Mouse (Mus musculus) forebrain, postnatal 0 days (tissue): ENCODE data around the gene Ccl26. TPM values are rescaled to one million over a fixed set of nuclear protein-coding genes. Genes with fewer than 3 reads are reported as not detected.

Source experiments
- ATAC-seq: fragments of 200-750 bp; cut with Nextera tagmentation; 2 replicates; pipeline ENCODE4 v1.8.0; 2017; ENCODE audit warnings: mild to moderate bottlenecking, moderate library complexity
- DNase-seq: peaks from one replicate; pipeline ENCODE4 v3.0.0-alpha.2; 2015
- H3K27ac ChIP-seq: fragments of 300-500 bp; sonication (generic); 2 replicates; pipeline ENCODE4 v1.5.1; 2014; ENCODE audit warnings: low read depth, mild to moderate bottlenecking, antibody characterized with exemption, low read length, moderate library complexity, mixed read lengths
- H3K27me3 ChIP-seq: fragments of 300-500 bp; sonication (generic); 2 replicates; pipeline ENCODE4 v1.6.1; 2014; ENCODE audit warnings: mild to moderate bottlenecking, low read length, mixed read lengths; ENCODE audit not compliant: insufficient read depth
- H3K36me3 ChIP-seq: fragments of 300-500 bp; sonication (generic); 2 replicates; pipeline ENCODE4 v1.6.1; 2014; ENCODE audit warnings: mild to moderate bottlenecking, moderate library complexity; ENCODE audit not compliant: insufficient read depth
- H3K4me1 ChIP-seq: fragments of 300-500 bp; sonication (generic); 2 replicates; pipeline ENCODE4 v1.6.1; 2014; ENCODE audit warnings: antibody characterized with exemption; ENCODE audit not compliant: insufficient read depth
- H3K4me2 ChIP-seq: fragments of 300-500 bp; sonication (generic); 2 replicates; pipeline ENCODE4 v1.6.1; 2014; ENCODE audit warnings: low read depth, mild to moderate bottlenecking, moderate library complexity
- H3K4me3 ChIP-seq: fragments of 300-500 bp; sonication (generic); 2 replicates; pipeline ENCODE4 v1.5.1; 2014; ENCODE audit warnings: low read depth, low read length, mixed read lengths
- H3K9ac ChIP-seq: fragments of 300-500 bp; sonication (generic); 2 replicates; pipeline ENCODE4 v1.6.1; 2014; ENCODE audit warnings: mild to moderate bottlenecking
- H3K9me3 ChIP-seq: fragments of 300-500 bp; sonication (generic); 2 replicates; pipeline ENCODE4 v1.6.1; 2016; ENCODE audit warnings: low read length
- CTCF ChIP-seq: sonication (generic); IDR thresholded peaks from 2 replicates; pipeline ENCODE4 v1.5.1; 2016; ENCODE audit warnings: antibody characterized with exemption, control low read depth, low read depth
- WGBS: fragments of 180-500 bp; shearing (Covaris S2); extraction: QIAGEN DNeasy Blood & Tissue Kit; methylation state at CpG from one replicate; pipeline ENCODE4 v1.1.7; 2014; 5-methylcytosine and 5-hydroxymethylcytosine counted together
- polyA plus RNA-seq: library from polyadenylated mRNA; unstranded; fragments of >200 nt; fragmentation: Nextera tagmentation; extraction: Ambion mirVana; gene quantifications from 2 replicates; pipeline ENCODE4 v1.2.1, GENCODE M21; 2015
- total RNA-seq: library from RNA; depleted of rRNA; stranded (reverse); fragments of >200 nt; gene quantifications from 2 replicates; pipeline ENCODE4 v1.2.3, GENCODE M21; 2014

Ccl26 gene
- total and polyA plus RNA-seq, 2 experiments from 2014 or later: not detected

DNA sequence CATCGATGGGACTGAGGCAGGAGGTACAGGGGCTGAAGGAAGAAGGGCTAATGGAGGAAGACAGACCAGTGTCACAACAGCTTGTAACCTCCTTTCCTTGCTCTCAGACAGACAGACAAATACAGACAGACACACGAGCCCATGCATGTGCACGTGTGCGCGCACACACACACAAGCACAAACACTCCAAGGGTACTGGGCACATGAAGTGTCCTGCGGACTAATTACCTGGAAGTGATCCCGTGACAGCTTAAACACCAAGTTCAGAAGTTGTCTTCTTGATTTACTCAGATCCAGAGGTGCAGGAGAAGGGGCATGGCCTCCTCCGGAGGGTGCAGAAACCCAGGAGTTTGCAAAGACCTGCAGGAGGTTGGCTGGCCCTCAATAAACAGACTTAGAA lies 22.3 kb upstream of the Ccl26 start:
- no peaks in the 10 kb centered on the region for H3K9me3 ChIP-seq
- ATAC-seq (no peak), DNase-seq (no peak)
- no peak for TF ChIP-seq CTCF
- 93% methylated on average over 8 of the region's 8 CpGs for WGBS
- H3K4me2 ChIP-seq: no peak overlapping the region
- H3K27me3 ChIP-seq: no peaks in the 10 kb centered on the region
- H3K9ac ChIP-seq: no peak overlapping the region
- no peak overlapping the region for H3K27ac ChIP-seq
- H3K4me1 ChIP-seq: no peaks in the 10 kb centered on the region
- H3K36me3 ChIP-seq: no peaks in the 10 kb centered on the region
- H3K4me3 ChIP-seq: no peak overlapping the region

DNA sequence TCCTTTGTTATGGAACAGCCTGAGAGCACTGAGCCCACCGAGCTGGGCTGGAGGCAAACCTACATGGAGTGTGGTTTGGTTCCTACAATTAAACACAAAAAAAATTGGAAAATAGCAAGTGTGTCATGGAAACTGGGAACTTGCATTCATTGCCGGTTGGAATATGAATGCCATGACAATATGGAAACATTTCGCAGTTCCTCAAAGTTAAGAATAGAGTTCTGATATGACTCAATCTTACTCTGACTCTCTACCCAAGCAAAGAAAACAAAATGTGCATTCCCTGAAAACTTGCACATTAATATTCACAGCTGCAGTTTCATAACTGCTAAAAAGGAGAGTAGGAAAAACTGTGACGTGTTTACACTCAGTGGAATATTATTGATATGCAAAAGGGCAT lies 19.0 kb upstream of the Ccl26 start:
- no peak overlapping the region for H3K27ac ChIP-seq
- H3K36me3 ChIP-seq: no peaks in the 10 kb centered on the region
- no peak overlapping the region for H3K4me2 ChIP-seq
- H3K27me3 ChIP-seq: no peaks in the 10 kb centered on the region
- no peak for ATAC-seq
- WGBS: 81% methylated on average over 4 of the region's 4 CpGs
- H3K9me3 ChIP-seq: no peaks in the 10 kb centered on the region
- no peak overlapping the region for H3K9ac ChIP-seq
- H3K4me1 ChIP-seq: no peaks in the 10 kb centered on the region
- no peak for TF ChIP-seq CTCF
- no peak for DNase-seq
- no peak overlapping the region for H3K4me3 ChIP-seq

- peak; percentile 47 for DNase-seq
- no peak overlapping the region for H3K27ac ChIP-seq
- no peaks in the 10 kb centered on the region for H3K27me3 ChIP-seq
- no peaks in the 10 kb centered on the region for H3K4me1 ChIP-seq
- no peak overlapping the region for H3K4me2 ChIP-seq
- no peaks in the 10 kb centered on the region for H3K9me3 ChIP-seq
- peak; percentile 78 for ATAC-seq
- WGBS: 57% methylated on average over 10 of the region's 10 CpGs
- no peak for TF ChIP-seq CTCF
- H3K9ac ChIP-seq: no peak overlapping the region
- no peak overlapping the region for H3K4me3 ChIP-seq
- H3K36me3 ChIP-seq: no peaks in the 10 kb centered on the region
Measured at GRCm38 (mm10) chr5:135579331-135579751, 16.0 kb upstream of the Ccl26 start.

DNA sequence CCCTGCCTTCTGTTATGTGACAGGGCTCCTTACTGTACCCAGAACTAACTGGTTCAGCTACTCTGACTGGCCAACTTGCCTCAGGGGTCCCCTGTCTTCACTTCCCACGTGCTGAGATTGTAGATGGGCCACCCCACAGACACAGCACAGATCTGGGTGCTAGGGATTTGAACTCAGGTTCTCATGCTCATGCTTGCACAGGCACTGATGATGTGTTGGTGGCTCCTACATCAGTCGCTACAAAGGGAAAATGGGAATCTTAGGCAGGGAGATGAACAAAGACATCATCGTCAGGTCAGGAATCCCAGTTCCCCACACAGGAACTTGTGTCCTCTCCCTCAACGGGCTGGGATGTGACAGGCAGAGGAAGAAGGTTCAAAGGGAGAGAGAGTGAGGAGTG lies 12.7 kb upstream of the Ccl26 start:
- no peak overlapping the region for H3K9ac ChIP-seq
- ATAC-seq: no peak

GRCm38 (mm10) chr5:135573006-135573405 lies 9.6 kb upstream of the Ccl26 start, which contains the start of gene Ccl24:
Ccl24 (minus strand) TSS chr5:135573049.
- WGBS: 92% methylated on average over 6 of the region's 6 CpGs
- Histone ChIP-seq H3K4me2 (no peak within 1 kb of the TSS), H3K4me3 (no peak within 1 kb of the TSS), H3K36me3 (no peaks in the 10 kb centered on the region), H3K4me1 (no peaks in the 10 kb centered on the region), H3K27ac (no peak within 1 kb of the TSS), H3K9me3 (no peaks in the 10 kb centered on the region), H3K27me3 (no peaks in the 10 kb centered on the region), H3K9ac (no peak within 1 kb of the TSS)
- ATAC-seq (no peak), DNase-seq (no peak)
- no peak for TF ChIP-seq CTCF

More for the DNA sequence above, 12.7 kb upstream of the Ccl26 start:
- Histone ChIP-seq H3K4me3 (no peak overlapping the region), H3K36me3 (no peaks in the 10 kb centered on the region), H3K9me3 (no peaks in the 10 kb centered on the region), H3K27me3 (no peaks in the 10 kb centered on the region), H3K4me1 (no peaks in the 10 kb centered on the region), H3K27ac (no peak overlapping the region), H3K4me2 (no peak overlapping the region)
- no peak for DNase-seq
- WGBS: 69% methylated on average over 4 of the region's 4 CpGs
- TF ChIP-seq CTCF: no peak

DNA sequence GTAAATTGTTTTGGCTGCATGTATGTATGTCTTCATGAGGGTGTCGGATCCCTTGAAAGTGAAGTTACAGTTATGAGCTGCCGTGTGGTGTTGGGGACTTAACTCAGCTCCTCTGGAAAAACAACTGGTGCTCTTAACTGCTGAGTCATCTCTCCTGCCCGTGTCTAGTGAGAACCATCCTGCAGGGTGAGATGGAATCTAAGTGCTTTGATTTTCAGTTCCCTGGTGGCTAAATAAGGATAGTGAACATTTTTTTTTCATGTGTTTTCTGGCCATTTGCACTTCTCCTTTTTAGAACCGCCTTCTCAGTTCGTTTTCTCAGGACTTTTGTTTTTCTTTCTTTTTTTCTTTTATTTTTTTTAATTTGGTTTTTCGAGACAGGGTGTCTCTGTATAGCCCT lies 5.3 kb upstream of the Ccl26 start:
- no peak overlapping the region for H3K9ac ChIP-seq
- H3K9me3 ChIP-seq: no peaks in the 10 kb centered on the region
- H3K4me1 ChIP-seq: no peaks in the 10 kb centered on the region
- no peak for ATAC-seq
- no peaks in the 10 kb centered on the region for H3K27me3 ChIP-seq
- DNase-seq: no peak
- TF ChIP-seq CTCF: no peak
- 73% methylated on average over 6 of the region's 6 CpGs for WGBS
- no peak overlapping the region for H3K4me2 ChIP-seq
- H3K27ac ChIP-seq: no peak overlapping the region
- H3K36me3 ChIP-seq: no peaks in the 10 kb centered on the region
- H3K4me3 ChIP-seq: no peak overlapping the region

DNA sequence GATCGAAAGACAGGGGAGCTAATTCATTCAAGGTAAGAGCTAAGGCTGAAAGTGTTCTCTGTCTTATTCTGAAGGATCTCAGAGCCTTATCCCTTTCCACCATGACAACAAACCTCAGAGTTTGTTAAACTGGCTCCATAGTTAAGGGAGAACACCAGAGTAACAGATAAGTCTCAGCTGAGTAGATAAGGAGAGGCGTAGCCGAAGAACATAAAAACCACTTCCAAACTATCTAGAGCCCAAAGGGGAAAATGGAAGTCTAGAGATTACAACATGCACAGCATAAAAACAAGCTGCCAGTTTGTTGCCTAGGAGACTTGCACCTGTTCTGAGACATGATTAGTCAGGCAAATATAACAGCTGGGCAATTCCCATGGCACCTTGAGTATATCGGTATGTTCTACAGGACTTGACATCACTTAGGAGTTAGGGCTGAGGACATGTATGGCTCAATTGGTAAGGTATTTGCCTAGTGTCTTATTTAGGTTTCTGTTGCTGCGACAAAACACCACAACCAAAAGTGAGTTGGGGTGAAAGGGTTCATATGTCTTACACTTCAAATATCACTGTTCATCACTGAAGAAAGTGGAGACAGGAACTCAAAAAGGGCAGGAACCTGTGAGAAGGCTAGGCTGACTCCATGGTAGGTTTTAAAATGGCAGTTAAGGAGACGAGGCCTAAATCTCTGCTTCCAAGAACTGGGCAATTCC lies 4.3 kb upstream of the Ccl26 start:
- WGBS: 91% methylated on average over 6 of the region's 6 CpGs
- ATAC-seq: no peak
- H3K9me3 ChIP-seq: no peaks in the 10 kb centered on the region
- H3K4me2 ChIP-seq: no peak overlapping the region
- no peak overlapping the region for H3K27ac ChIP-seq
- TF ChIP-seq CTCF: no peak
- DNase-seq: no peak
- H3K4me1 ChIP-seq: no peaks in the 10 kb centered on the region
- no peak overlapping the region for H3K9ac ChIP-seq
- no peak overlapping the region for H3K4me3 ChIP-seq
- no peaks in the 10 kb centered on the region for H3K36me3 ChIP-seq
- no peaks in the 10 kb centered on the region for H3K27me3 ChIP-seq
